Mouse (Mus musculus) myocyte (in vitro differentiated cells): ENCODE measurements around the gene Osbpl8.

Experiments
- CEBPB ChIP-seq: IDR thresholded peaks from 2 replicates; pipeline ENCODE4 v1.6.1; 2011; ENCODE audit warnings: mild to moderate bottlenecking, moderate library complexity; ENCODE audit not compliant: poor library complexity, insufficient read depth, severe bottlenecking
- E2F4 ChIP-seq: IDR thresholded peaks from one replicate; pipeline ENCODE4 v1.6.1; 2011; ENCODE audit warnings: mild to moderate bottlenecking, control low read depth, moderate library complexity; ENCODE audit not compliant: insufficient read depth
- MAX ChIP-seq: IDR thresholded peaks from one replicate; pipeline ENCODE4 v1.6.1; 2011; ENCODE audit warnings: low read depth, mild to moderate bottlenecking, control low read depth
- POLR2A ChIP-seq: IDR thresholded peaks from one replicate; pipeline ENCODE4 v1.6.1; 2011; ENCODE audit warnings: low read depth, mild to moderate bottlenecking, control low read depth, moderate library complexity; ENCODE audit not compliant: insufficient read length
- SRF ChIP-seq: IDR thresholded peaks from one replicate; pipeline ENCODE4 v1.6.1; 2011; ENCODE audit warnings: low read depth; ENCODE audit not compliant: control insufficient read depth, insufficient read length
- TCF12 ChIP-seq: IDR thresholded peaks from one replicate; pipeline ENCODE4 v1.6.1; 2011; ENCODE audit warnings: mild to moderate bottlenecking, control low read depth; ENCODE audit not compliant: poor library complexity, insufficient read depth, severe bottlenecking
- TCF3 ChIP-seq: IDR thresholded peaks from one replicate; pipeline ENCODE4 v1.6.1; 2011; ENCODE audit warnings: low read depth, control low read depth; ENCODE audit not compliant: insufficient read length
- USF1 ChIP-seq: IDR thresholded peaks from one replicate; pipeline ENCODE4 v1.6.1; 2011; ENCODE audit warnings: low read depth, mild to moderate bottlenecking, control low read depth, moderate library complexity

GRCm38 (mm10) chr10:111118292-111118691 is 46.3 kb upstream of the Osbpl8 start:
- no peak for TF ChIP-seq POLR2A
- TF ChIP-seq SRF = no peak
- no peak for TF ChIP-seq MAX
- TF ChIP-seq E2F4 = no peak
- TF ChIP-seq USF1 = no peak
- no peak for TF ChIP-seq TCF3
- TF ChIP-seq TCF12 = no peak
- TF ChIP-seq CEBPB = no peak
